29 mouse cellular contexts compared by ENCODE assay signal in genomic region chr4:99612156-99612555, GRCm38 (mm10). TPM values are rescaled to one million over a fixed set of nuclear protein-coding genes. Genes with fewer than 3 reads are reported as not detected.
"Had no signal": no experiment of that assay in that cellular context is flagged by ENCODE, and none has a peak within 500 bp of the region (broad histone marks: within the 10 kb centered on the region; RNA-seq: fewer than 3 reads in every experiment).

No protein-coding gene starts in this region.

- DNase-seq: cerebellum, adult 2 months; cerebellum, adult 8-10 months; cerebellum, adult 9-10 months; cerebellum, adult 9-11 months; cerebellum, postnatal 10 days; cerebellum, postnatal 14 days; cerebellum, postnatal 25 days; cerebellum, postnatal 36 days; embryo, embryonic 11 days; forebrain, postnatal 0 days; gastrocnemius, adult 2 months; gastrocnemius, postnatal 10 days; gastrocnemius, postnatal 14 days; gastrocnemius, postnatal 25 days; gastrocnemius, postnatal 36 days had no signal

- ATAC-seq: forebrain, embryonic 13.5 days; forebrain, embryonic 14.5 days; forebrain, embryonic 15.5 days; forebrain, embryonic 16.5 days; forebrain, postnatal 0 days had no signal

- H3K27ac ChIP-seq: embryonic facial prominence, embryonic 13.5 days; embryonic facial prominence, embryonic 15.5 days; forebrain, embryonic 10.5 days; forebrain, embryonic 12.5 days; forebrain, embryonic 13.5 days; forebrain, embryonic 15.5 days; gastrocnemius, adult 2 months had no signal

- H3K9ac ChIP-seq: embryonic facial prominence, embryonic 13.5 days; embryonic facial prominence, embryonic 15.5 days; forebrain, embryonic 12.5 days; forebrain, embryonic 13.5 days; forebrain, embryonic 15.5 days; forebrain, postnatal 0 days; heart, embryonic 12.5 days had no signal

- H3K9me3 ChIP-seq: embryonic facial prominence, embryonic 13.5 days; embryonic facial prominence, embryonic 15.5 days; forebrain, embryonic 10.5 days; forebrain, embryonic 12.5 days; forebrain, embryonic 13.5 days; forebrain, embryonic 15.5 days; heart, embryonic 12.5 days had no signal

- H3K27me3 ChIP-seq: embryonic facial prominence, embryonic 13.5 days; embryonic facial prominence, embryonic 15.5 days; forebrain, embryonic 15.5 days; heart, embryonic 12.5 days had no signal

- H3K4me3 ChIP-seq: embryonic facial prominence, embryonic 13.5 days; embryonic facial prominence, embryonic 15.5 days; erythroblast, embryonic 14.5 days; forebrain, embryonic 10.5 days; forebrain, embryonic 12.5 days; forebrain, embryonic 13.5 days; forebrain, embryonic 15.5 days; gastrocnemius, adult 2 months; heart, embryonic 12.5 days had no signal

- H3K4me2 ChIP-seq: embryonic facial prominence, embryonic 13.5 days; embryonic facial prominence, embryonic 15.5 days; forebrain, embryonic 12.5 days; forebrain, embryonic 13.5 days; forebrain, embryonic 15.5 days; heart, embryonic 11.5 days; heart, embryonic 12.5 days had no signal

- H3K36me3 ChIP-seq: embryonic facial prominence, embryonic 13.5 days; embryonic facial prominence, embryonic 15.5 days; forebrain, embryonic 10.5 days; forebrain, embryonic 12.5 days; forebrain, embryonic 15.5 days; heart, embryonic 12.5 days had no signal

- H3K4me1 ChIP-seq: embryonic facial prominence, embryonic 13.5 days; embryonic facial prominence, embryonic 15.5 days; forebrain, embryonic 10.5 days; forebrain, embryonic 12.5 days; forebrain, embryonic 13.5 days; forebrain, embryonic 15.5 days had no signal

RNA-seq across cellular contexts. Expression of gene Foxd3, which starts 43.9 kb away (rescaled TPM):
- total RNA-seq: common myeloid progenitor, adult 5-6 weeks; granulocyte monocyte progenitor cell, adult 5-6 weeks had no signal
- polyA plus RNA-seq: cortical plate, adult 2 months; erythroblast, embryonic 14.5 days; forebrain, embryonic 13.5 days; forebrain, embryonic 14.5 days; heart, embryonic 12.5 days had no signal
